Mouse (Mus musculus): ENCODE measurements around the gene Pcdh20. TPM values are rescaled to one million over a fixed set of nuclear protein-coding genes. Genes with fewer than 3 reads are reported as not detected.

The Pcdh20 gene
- polyA plus RNA-seq (2015; fragmentation: Nextera tagmentation; extraction: Ambion mirVana), result 5.4 TPM in 2 replicates

DNA sequence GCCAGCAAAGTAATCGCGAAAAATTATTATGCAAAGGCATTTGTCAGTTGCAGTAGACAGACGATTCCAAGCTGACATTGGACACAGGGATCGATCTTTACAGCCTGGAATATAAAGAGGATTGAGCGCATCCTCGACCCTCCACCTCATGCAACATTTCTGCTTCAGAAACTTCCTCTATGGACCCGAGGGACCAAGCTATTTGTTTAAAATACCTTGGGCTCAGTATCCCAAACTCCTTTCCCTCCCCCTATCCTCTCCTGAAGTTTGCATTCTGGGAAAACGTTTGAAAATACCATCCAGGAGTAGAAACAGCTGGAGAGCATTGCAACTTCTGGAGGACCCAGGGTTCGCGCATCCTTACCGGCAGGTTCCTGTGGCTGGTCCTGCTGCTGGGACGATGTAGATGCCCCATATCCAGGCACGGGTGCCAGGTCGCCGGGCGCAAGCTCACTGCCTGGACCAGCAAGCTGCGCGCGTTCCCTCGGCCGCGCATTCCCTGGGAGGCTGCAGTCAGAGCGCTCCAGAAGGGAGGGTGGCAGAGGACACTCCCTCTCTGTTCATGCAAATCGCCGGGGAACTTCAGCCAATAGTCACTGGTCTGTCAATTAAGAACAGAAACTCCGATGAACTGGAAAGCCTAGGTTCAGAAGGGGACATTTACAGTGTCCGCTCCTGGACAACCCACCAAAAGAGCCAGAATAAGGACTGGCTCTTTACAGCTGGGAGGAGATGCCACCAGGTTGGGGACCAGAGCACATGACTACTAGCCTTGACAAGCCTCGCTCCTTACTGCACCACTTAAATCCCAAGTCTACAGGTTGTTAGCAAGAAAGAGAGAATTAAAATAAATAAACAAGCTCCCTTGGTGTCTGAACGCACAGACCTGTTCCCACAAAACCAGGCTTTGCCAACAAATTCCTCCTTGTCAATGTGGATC, at the start of gene Pcdh20:
Pcdh20 (minus strand) TSS at position 902 of the 940 bp plus-strand sequence.
- no peaks in the 10 kb centered on the region for H3K9me3 ChIP-seq (ENCODE audit: control insufficient read depth, low read length)
- peak; percentile 87 for ATAC-seq (ENCODE audit: low read depth)
- peak within 1 kb of the TSS; percentile 49; the same call in 1 of the 2 replicates for H3K9ac ChIP-seq (ENCODE audit: low read length)
- H3K4me2 ChIP-seq (ENCODE audit: low read depth, low read length), result peak within 1 kb of the TSS; percentile 78
- 2% methylated on average over 29 of the region's 29 CpGs for WGBS
- peaks cover 3% of the 10 kb centered on the region; the same call in 1 of the 2 replicates for H3K27me3 ChIP-seq (ENCODE audit: control insufficient read depth, insufficient read depth, low read depth, low read length)
- no peaks in the 10 kb centered on the region for H3K4me1 ChIP-seq (replicated peaks; ENCODE audit: control insufficient read depth, insufficient read depth, low read length)
- no peaks in the 10 kb centered on the region for H3K36me3 ChIP-seq (ENCODE audit: control insufficient read depth, insufficient read depth, low read length)
- H3K27ac ChIP-seq (ENCODE audit: low read length), result no peak within 1 kb of the TSS
- H3K4me3 ChIP-seq (ENCODE audit: low read length), result peak within 1 kb of the TSS; percentile 54

DNA sequence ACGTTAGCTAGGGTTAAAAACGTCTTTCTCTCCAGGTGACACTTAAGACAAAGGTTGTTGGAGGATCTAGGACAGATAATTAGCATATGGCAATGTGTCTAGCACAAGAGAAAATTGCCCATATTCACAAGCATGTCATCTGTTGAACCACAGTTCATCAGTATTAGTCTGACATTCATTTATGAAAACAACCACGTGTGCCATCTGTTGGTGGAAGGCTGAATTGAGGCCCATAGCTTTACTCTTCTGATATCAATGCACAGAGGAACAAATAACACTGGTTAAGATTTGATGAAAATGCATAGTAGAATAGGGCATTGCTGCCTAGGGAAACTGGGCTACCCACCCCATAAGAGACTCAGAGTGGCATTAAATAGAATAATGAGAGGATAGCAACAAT, 8.7 kb upstream of the Pcdh20 start:
- no peaks in the 10 kb centered on the region for H3K36me3 ChIP-seq (ENCODE audit: control insufficient read depth, insufficient read depth, low read length)
- no peak for ATAC-seq (ENCODE audit: low read depth)
- 36% methylated on average over 3 of the region's 3 CpGs for WGBS

DNA sequence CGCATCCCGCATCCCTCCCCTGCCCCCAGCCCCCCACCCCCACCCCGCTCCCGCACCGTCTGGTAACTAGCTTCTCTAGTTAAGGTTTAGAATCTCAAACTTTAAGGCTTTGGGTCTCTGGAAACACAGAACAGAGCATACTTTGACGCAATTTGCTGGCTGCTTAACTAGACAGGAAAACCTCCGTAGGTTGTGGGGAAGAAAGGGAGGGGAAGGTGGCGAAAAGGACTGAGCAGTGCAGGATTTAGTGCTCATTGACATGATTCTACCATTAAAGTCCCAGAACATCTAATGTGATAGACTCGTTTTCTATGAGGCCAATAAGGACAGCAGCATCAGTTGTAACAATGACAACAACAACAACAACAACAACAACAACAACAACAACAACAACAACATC, 1.2 kb downstream of the Pcdh20 start:
- H3K4me1 ChIP-seq (replicated peaks; ENCODE audit: control insufficient read depth, insufficient read depth, low read length), result no peaks in the 10 kb centered on the region
- H3K9me3 ChIP-seq (ENCODE audit: control insufficient read depth, low read length), result no peaks in the 10 kb centered on the region
- H3K27ac ChIP-seq (ENCODE audit: low read length), result no peak overlapping the region
- H3K36me3 ChIP-seq (ENCODE audit: control insufficient read depth, insufficient read depth, low read length), result no peaks in the 10 kb centered on the region
- peak overlapping the region; percentile 78 for H3K4me2 ChIP-seq (ENCODE audit: low read depth, low read length)
- 4% methylated on average over 9 of the region's 9 CpGs for WGBS
- H3K27me3 ChIP-seq (ENCODE audit: control insufficient read depth, insufficient read depth, low read depth, low read length), result peaks cover 3% of the 10 kb centered on the region; the same call in 1 of the 2 replicates
- H3K9ac ChIP-seq (ENCODE audit: low read length), result peak overlapping the region; percentile 53
- peak overlapping the region; percentile 54 for H3K4me3 ChIP-seq (ENCODE audit: low read length)
- no peak for ATAC-seq (ENCODE audit: low read depth)

More for the DNA sequence above, 8.7 kb upstream of the Pcdh20 start:
- H3K9ac ChIP-seq (ENCODE audit: low read length), result no peak overlapping the region
- H3K4me1 ChIP-seq (replicated peaks; ENCODE audit: control insufficient read depth, insufficient read depth, low read length), result no peaks in the 10 kb centered on the region
- no peaks in the 10 kb centered on the region for H3K27me3 ChIP-seq (ENCODE audit: control insufficient read depth, insufficient read depth, low read depth, low read length)
- H3K9me3 ChIP-seq (ENCODE audit: control insufficient read depth, low read length), result no peaks in the 10 kb centered on the region
- H3K4me3 ChIP-seq (ENCODE audit: low read length), result no peak overlapping the region
- no peak overlapping the region for H3K4me2 ChIP-seq (ENCODE audit: low read depth, low read length)
- H3K27ac ChIP-seq (ENCODE audit: low read length), result no peak overlapping the region

DNA sequence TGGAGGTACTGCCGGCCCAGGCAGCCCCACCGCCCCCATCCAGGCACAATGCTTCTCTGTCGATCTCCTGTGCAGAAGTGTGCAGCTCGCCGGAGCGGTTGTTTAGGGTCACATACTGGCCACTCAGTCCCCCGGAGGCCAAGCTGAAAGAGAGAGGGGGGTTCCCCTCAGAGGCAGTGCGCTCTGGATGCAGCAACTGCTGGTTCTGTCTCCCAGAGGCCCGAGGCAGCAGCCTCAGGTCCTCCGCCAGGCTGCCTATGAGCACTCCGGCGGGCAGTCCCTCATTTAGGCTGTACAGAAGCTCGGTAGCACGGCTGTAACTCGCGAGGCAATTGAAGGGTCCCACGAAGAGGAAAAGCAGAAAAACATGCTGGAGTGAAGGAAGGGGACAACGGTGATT, 1.8 kb downstream of the Pcdh20 start:
- peak overlapping the region; percentile 54 for H3K4me3 ChIP-seq (ENCODE audit: low read length)
- H3K9ac ChIP-seq (ENCODE audit: low read length), result peak overlapping the region; percentile 53
- peak overlapping the region; percentile 78 for H3K4me2 ChIP-seq (ENCODE audit: low read depth, low read length)
- peaks cover 3% of the 10 kb centered on the region; the same call in 1 of the 2 replicates for H3K27me3 ChIP-seq (ENCODE audit: control insufficient read depth, insufficient read depth, low read depth, low read length)
- H3K36me3 ChIP-seq (ENCODE audit: control insufficient read depth, insufficient read depth, low read length), result no peaks in the 10 kb centered on the region
- H3K4me1 ChIP-seq (replicated peaks; ENCODE audit: control insufficient read depth, insufficient read depth, low read length), result no peaks in the 10 kb centered on the region
- 5% methylated on average over 18 of the region's 18 CpGs for WGBS
- ATAC-seq (ENCODE audit: low read depth), result peak; percentile 56; the same call in 1 of the 2 replicates
- no peak overlapping the region for H3K27ac ChIP-seq (ENCODE audit: low read length)
- no peaks in the 10 kb centered on the region for H3K9me3 ChIP-seq (ENCODE audit: control insufficient read depth, low read length)

DNA sequence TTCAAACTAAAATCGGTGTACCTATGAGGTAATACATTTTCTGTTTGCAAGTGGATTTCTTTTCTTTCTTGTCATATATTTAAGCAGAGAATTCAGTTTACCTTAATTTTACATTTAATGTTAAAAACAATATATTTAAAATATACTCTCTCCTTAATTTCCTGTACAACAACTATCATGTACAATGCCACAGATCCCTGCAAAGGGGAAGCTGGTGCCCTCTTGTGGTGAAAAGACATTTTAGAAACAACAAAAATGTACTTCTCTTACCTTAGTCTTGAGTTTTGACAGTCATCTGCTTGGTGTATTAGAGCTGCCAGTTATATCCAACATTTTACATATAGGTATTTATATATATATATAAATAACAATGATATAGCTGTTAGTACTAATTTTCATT, 4.8 kb downstream of the Pcdh20 start:
- WGBS, result 88% methylated on average over 1 of the region's 1 CpGs
- H3K4me3 ChIP-seq (ENCODE audit: low read length), result no peak overlapping the region
- no peak for ATAC-seq (ENCODE audit: low read depth)
- no peak overlapping the region for H3K4me2 ChIP-seq (ENCODE audit: low read depth, low read length)
- H3K27ac ChIP-seq (ENCODE audit: low read length), result no peak overlapping the region
- no peaks in the 10 kb centered on the region for H3K4me1 ChIP-seq (replicated peaks; ENCODE audit: control insufficient read depth, insufficient read depth, low read length)
- no peak overlapping the region for H3K9ac ChIP-seq (ENCODE audit: low read length)
- H3K27me3 ChIP-seq (ENCODE audit: control insufficient read depth, insufficient read depth, low read depth, low read length), result peaks cover 3% of the 10 kb centered on the region; the same call in 1 of the 2 replicates
- no peaks in the 10 kb centered on the region for H3K9me3 ChIP-seq (ENCODE audit: control insufficient read depth, low read length)
- H3K36me3 ChIP-seq (ENCODE audit: control insufficient read depth, insufficient read depth, low read length), result no peaks in the 10 kb centered on the region

DNA sequence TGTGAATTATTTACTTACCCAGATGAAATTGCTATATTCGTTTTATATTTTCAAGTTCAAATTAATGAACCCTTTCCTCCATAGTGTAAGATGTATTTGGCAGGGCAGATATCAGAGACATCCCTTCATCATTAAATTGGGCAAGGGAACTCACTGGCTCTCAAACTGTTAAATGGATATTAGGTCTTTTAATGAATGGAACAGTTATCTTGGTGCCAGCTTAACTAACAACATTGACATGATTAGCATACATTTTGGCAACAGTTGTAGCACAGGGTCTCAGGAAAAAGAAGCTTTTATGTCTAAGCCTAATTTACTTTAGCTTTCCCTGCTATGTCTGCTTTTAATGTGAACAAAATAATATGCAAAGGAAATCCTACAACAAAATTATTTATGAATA, 6.8 kb downstream of the Pcdh20 start:
- Histone ChIP-seq H3K9me3 (ENCODE audit: control insufficient read depth, low read length) (no peaks in the 10 kb centered on the region), H3K36me3 (ENCODE audit: control insufficient read depth, insufficient read depth, low read length) (no peaks in the 10 kb centered on the region), H3K4me3 (ENCODE audit: low read length) (no peak overlapping the region)

DNA sequence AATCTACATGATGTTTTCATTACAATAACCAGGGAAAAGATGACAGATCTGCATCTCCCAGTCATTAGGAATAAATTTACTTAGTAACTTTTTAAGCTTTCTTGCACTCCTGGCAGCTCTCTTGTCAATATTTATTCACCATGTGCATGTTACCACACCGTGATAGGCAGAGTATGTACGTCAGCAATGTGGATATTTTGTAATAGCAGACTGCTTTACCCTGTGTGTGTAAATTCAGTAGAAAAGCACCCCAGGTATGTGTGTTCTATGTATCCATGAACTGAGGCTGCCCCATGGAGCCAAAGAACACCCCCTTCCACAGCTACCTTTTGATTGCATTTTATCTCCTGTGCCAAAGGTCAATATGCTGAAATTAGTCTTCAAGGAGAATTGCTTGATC, 7.8 kb downstream of the Pcdh20 start:
- WGBS, result 52% methylated on average over 2 of the region's 2 CpGs
- Histone ChIP-seq H3K36me3 (ENCODE audit: control insufficient read depth, insufficient read depth, low read length) (no peaks in the 10 kb centered on the region), H3K27me3 (ENCODE audit: control insufficient read depth, insufficient read depth, low read depth, low read length) (no peaks in the 10 kb centered on the region; the same call in 1 of the 2 replicates), H3K4me1 (replicated peaks; ENCODE audit: control insufficient read depth, insufficient read depth, low read length) (no peaks in the 10 kb centered on the region), H3K4me3 (ENCODE audit: low read length) (no peak overlapping the region), H3K9me3 (ENCODE audit: control insufficient read depth, low read length) (no peaks in the 10 kb centered on the region), H3K4me2 (ENCODE audit: low read depth, low read length) (no peak overlapping the region), H3K9ac (ENCODE audit: low read length) (no peak overlapping the region), H3K27ac (ENCODE audit: low read length) (no peak overlapping the region)
- no peak for ATAC-seq (ENCODE audit: low read depth)

More for the DNA sequence above, 6.8 kb downstream of the Pcdh20 start:
- Histone ChIP-seq H3K4me2 (ENCODE audit: low read depth, low read length) (no peak overlapping the region), H3K4me1 (replicated peaks; ENCODE audit: control insufficient read depth, insufficient read depth, low read length) (no peaks in the 10 kb centered on the region), H3K27ac (ENCODE audit: low read length) (no peak overlapping the region), H3K27me3 (ENCODE audit: control insufficient read depth, insufficient read depth, low read depth, low read length) (no peaks in the 10 kb centered on the region; the same call in 1 of the 2 replicates), H3K9ac (ENCODE audit: low read length) (no peak overlapping the region)
- WGBS, result 67% methylated on average over 1 of the region's 1 CpGs
- ATAC-seq (ENCODE audit: low read depth), result no peak

DNA sequence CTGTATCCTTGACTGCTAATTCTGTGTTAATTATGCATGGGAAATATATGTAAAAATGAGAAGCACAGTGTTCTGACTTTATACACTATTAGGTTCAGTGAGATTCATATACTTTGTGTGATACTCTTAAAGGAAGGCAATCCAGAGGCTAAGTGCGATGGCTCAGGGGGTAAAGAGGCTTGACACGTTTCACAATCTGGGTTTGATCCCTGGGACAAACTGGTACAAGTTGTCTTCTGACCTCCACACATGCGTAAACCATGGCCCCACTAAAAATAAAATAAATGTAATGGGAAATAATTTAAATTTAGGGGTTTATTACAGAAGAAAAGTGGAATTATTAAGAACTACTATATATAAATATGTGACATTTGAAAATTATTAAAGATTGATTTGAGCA, 8.3 kb downstream of the Pcdh20 start:
- no peak overlapping the region for H3K4me3 ChIP-seq (ENCODE audit: low read length)
- no peak overlapping the region for H3K27ac ChIP-seq (ENCODE audit: low read length)
- H3K9me3 ChIP-seq (ENCODE audit: control insufficient read depth, low read length), result no peaks in the 10 kb centered on the region
- WGBS, result 79% methylated on average over 3 of the region's 3 CpGs
- H3K36me3 ChIP-seq (ENCODE audit: control insufficient read depth, insufficient read depth, low read length), result no peaks in the 10 kb centered on the region
- H3K27me3 ChIP-seq (ENCODE audit: control insufficient read depth, insufficient read depth, low read depth, low read length), result no peaks in the 10 kb centered on the region; the same call in 1 of the 2 replicates
- no peak for ATAC-seq (ENCODE audit: low read depth)
- no peak overlapping the region for H3K9ac ChIP-seq (ENCODE audit: low read length)
- H3K4me2 ChIP-seq (ENCODE audit: low read depth, low read length), result no peak overlapping the region
- no peaks in the 10 kb centered on the region for H3K4me1 ChIP-seq (replicated peaks; ENCODE audit: control insufficient read depth, insufficient read depth, low read length)

DNA sequence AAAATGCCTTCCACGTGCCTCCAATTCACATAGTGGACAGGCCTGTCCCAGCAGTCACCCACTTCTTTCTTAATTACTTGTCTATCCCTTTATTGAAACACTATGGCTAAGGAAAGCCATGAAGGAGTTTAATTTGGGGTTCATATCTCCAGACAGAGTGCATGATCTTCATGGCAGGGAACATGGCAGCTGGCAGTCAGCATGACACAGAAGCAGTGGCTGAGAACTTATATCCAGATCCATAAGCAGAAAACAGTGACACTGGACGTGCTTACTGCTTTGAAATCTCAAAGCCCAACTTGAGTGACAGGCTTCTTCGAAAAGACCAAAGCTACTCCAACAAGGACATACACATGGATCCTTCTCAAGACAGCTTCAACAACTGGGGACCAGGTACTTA, 10.5 kb downstream of the Pcdh20 start:
- Histone ChIP-seq H3K9me3 (ENCODE audit: control insufficient read depth, low read length) (no peaks in the 10 kb centered on the region), H3K27me3 (ENCODE audit: control insufficient read depth, insufficient read depth, low read depth, low read length) (no peaks in the 10 kb centered on the region), H3K9ac (ENCODE audit: low read length) (no peak overlapping the region), H3K27ac (ENCODE audit: low read length) (no peak overlapping the region), H3K36me3 (ENCODE audit: control insufficient read depth, insufficient read depth, low read length) (no peaks in the 10 kb centered on the region), H3K4me1 (replicated peaks; ENCODE audit: control insufficient read depth, insufficient read depth, low read length) (no peaks in the 10 kb centered on the region), H3K4me3 (ENCODE audit: low read length) (no peak overlapping the region), H3K4me2 (ENCODE audit: low read depth, low read length) (no peak overlapping the region)
- no peak for ATAC-seq (ENCODE audit: low read depth)
- 66% methylated on average over 3 of the region's 3 CpGs for WGBS
